Mouse (Mus musculus) left cerebral cortex, postnatal 25 days (tissue): ENCODE measurements at regions not wholly inside any gene's neighbourhood (a gene's known extent, or its start where the extent isn't known, plus 50 kb on each side); places are given as distances from the start of the nearest gene placed in this dataset.

Experiments
- DNase-seq, 2 experiments: peaks; one replicate each; pipeline ENCODE4 v3.0.0; 2022; ENCODE audit warnings: low spot score in 2 of 2, mixed read lengths in 1 of 2
- intact Hi-C: fragments of 180-260 bp; cut with DNase I; formaldehyde crosslinking; loops from one replicate; pipeline ENCODE4 v1.15.1; 2025

DNA sequence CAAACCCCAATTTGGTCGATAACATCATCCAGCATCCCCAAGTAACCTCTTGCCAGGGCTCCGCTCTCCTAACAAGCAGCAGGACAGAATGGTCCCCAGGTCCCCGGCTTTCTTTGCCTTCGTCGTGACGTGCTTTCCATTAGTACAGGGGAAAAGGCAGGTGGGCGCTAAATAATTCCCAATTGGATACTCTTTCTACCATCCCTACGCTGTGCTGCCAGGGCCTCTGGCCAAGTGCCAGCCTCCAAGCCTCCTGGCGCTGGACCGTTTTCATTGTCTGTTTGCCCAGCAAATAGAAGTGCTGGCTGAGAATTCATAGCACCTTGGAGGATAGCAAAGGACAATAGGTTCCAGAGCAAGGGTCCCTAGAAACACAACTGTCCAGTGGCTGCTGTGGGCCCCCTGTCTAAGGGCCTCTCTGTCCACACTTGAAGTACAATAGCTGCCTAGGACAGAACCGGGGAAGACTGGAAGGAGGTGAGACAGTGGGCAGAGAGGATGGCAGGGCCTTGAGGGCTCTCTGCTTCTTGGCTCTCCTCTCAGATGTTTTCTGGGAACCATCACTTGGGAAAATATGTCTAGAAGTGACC is 298.9 kb downstream of the Bcor start:
- DNase-seq, result no peak
- intact Hi-C loops, result no loop called here

DNA sequence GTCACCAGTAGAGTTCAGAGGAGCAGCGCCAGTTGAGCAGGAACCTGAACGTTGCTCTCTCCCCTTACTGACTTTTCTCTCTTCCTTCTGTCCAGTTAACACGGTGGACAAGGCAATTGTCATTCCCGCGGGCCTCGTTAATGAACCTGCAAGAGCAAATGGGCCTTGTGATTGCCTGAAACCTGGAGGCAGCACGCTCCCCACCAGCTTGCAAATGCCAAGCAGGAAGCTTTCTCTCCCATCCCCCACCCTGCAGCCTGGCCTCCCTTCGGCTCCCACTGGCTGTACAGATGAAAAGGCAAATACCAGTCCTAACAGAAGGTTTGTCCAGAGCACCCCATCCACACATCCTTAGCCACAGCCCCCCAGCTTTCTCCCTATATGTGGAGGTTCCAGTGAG is 298.3 kb downstream of the Bcor start:
- DNase-seq, result no peak
- intact Hi-C loops, result no loop called here

DNA sequence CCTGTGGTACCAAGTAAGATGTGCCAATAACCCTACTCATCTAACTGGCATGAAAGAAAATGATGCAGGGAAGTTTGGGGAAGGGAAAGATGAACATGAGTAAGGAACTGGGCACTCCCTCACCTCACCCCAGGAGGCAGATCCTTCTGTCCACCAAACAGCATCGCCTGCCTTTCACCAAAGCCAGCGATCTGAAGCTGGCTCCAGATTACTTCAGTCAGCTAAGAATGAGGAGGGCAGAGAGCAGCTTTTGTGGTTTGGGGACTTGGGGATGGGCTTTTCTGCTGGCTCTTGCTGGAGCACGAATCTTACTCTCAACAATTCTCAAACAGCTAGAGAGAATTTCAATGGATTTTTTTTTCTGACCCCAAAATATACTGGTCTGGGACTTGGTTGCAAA is 297.0 kb downstream of the Bcor start:
- intact Hi-C loops, result no loop called here
- no peak for DNase-seq

DNA sequence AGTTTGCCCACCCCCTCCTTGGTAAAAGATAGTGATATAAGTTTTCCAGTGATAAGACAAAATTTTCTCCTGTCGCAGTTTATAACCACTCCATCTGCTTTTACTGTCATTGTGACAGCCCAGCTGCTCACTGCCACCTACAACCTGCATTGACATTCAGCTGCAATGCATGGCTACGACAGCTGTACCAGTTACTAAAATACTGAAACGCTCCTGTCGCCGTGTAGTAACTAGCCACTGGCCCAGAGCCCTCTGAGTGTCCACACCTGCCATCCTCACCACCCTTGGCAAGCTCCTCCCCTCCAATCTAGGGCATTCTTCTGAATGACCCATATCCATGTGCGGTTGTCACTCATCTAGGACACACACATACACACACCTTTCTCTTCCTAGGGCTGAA is 286.2 kb downstream of the Bcor start:
- peak in 1 of 2 experiments; percentile 11 for DNase-seq
- intact Hi-C loops, result no loop called here

DNA sequence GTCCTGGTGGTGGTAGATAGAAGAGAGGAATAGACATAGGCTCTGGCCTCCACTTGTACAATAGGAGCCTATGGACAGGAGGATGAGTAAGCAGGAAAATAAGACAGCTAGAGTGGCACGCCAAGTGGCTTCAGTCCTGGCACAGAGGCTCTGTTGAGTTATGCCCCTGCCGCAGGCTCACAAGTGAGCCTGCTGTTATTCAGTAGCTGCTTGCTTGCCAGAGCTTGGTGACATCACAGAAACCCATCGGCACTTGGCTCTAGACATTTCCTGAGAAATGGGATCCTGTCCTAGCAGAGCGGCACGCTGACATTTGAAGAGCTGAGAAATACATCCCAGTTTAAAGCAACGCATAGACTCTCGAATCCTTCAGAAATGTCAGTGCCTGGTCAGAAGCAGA is 283.5 kb downstream of the Bcor start:
- intact Hi-C loops, result no loop called here
- no peak for DNase-seq

DNA sequence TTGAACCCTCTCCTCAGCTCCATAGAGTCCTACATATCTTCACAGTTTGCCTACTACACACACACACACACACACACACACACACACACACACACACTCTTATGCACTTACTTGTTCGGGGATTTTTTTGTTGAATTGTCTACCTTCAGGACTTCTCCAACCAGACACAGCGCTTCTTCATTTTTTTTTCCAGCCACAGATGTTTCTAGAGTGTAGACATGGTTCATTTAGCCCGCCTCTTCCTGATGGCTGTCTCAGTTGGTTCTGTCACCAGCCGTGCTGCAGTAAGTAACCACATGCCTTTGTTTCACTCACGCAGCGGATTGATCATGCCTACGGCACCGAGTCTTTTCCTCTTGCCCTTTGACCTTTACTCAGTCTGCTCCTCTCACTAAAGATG is 282.1 kb downstream of the Bcor start:
- DNase-seq, result no peak
- intact Hi-C loops, result no loop called here

DNA sequence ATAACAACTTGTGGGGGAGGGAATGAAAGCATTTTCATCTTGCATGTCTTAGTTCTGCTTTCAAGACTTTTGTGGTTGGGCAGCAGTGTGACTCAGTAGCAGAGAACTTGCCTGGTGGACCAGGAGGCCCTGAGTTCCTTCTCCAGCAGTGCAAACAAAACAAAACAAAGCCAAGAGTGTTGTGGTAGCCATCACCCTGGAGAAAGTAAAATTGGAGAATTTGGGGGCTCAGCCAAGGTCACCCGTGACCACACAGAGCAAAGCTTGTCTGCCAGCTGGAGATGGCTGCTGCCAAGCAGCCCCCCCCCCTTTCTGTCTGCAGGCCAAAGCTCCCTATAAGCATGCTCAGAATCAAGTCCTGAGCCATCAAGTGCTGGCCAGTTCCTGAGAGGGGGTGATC is 279.2 kb downstream of the Bcor start:
- intact Hi-C loops, result no loop called here
- no peak for DNase-seq

DNA sequence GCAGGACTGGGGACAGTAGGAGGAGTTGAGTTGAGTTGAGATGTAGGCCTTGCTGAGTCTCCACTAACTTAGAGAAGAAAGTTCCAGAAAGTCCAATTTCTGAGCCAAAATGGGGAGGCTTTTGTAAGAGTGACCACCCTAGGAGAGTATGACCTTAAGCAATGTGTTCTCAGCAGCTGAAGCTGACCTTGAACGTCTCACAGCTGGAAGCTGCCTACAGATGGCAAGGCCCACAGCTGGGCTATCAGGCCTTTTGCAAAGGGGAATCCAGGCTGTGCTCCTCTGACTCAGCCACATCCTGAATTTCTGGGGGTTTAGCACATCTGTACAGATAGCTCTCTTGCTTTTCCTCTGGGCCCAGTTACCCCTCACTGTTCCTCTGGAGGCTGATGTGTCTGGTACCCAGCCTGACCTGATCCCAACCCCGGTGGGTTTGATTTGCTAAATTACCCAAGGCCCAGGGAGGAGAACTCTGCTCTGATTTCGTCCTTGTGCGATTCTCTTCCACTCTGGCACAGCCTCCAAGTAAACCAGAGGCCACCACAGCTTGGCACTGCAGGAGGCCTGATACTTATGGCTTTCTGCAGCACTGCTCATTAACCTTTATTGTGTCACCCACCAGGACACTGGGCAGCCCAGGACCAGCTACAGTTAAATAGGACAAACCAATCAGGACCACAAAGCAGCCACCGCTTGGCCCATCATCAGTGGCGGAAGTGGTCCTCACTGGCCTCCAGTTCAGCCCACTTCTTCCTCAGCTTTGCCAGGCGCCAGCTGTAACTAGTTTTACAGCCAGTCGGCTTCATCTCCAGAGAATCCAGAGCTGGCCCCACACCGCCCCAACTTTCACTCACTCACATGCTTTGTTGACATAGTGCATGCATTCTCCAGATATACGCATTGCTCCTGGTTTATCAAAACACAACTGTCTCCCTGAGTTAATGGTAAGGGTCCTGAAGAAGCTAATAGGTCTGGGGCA is 276.1 kb downstream of the Bcor start:
- no peak for DNase-seq
- intact Hi-C loops, result no loop called here

DNA sequence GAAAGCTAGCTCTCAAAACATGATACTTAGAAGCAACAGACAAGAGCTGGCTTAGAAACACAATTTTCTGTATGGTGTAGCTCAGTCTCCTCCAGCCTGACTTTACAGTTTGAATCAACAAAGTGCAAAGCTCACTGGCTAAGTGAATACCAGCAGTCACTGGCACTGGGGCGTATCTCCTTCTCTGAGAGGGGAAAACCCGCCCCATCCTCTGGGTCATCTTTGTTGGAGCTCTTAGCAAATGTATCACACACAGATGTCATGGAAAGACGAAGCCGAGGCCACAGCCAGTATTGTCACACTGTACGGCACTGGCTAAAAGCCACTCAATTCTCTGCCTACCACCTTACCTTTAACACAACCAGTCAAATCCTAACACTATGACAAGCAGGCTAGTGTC is 267.8 kb downstream of the Bcor start:
- no peak for DNase-seq
- intact Hi-C loops, result no loop called here

DNA sequence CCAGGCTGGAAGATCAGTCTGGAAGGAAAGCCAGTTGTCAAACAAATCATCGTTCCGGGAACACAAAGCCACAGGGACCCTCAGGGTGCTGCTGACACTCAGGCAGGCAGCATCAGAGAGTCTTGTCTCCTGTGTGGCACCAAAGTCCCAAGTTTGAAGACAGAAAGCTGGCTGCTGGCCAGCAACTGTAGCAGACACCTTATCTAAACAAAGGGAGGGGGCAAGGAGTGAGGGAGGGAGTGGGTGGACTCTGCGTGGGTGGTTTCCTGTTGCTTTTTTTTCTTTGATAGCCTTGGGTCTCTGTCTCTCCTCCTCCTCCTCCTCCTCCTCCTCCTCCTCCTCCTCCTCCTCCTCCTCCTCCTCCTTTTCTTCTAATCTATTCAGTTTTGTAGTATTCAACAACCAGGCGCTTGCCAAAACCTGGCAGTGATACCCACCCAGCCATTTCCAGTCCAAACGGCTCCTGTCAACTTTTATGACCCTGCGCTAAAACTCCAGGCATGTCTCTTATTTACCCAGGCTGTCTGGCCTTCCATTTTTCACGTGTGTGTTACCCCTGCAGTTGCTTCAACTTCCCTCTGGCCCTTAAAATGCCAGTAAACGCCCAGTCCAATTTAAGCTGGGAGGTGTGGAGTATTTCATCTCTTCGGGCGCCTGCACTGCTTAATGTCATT is 266.4 kb downstream of the Bcor start:
- intact Hi-C loops, result no loop called here
- no peak for DNase-seq

DNA sequence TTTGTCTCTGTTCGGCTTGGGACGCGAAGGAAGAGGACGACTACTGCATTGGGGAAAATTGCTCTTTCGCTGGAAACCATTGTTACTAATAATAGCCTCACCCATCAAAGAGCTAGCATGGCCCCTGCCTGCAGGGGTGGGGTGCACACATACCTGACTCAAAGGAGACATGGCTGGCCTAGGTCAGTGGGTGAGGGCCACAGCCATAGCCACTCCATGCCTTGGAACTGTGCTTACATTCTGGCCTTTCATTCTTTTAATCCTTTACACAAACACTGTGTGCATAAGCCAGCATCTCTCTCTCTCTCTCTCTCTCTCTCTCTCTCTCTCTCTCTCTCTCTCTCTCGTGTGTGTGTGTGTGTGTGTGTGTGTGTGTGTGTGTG is 265.9 kb downstream of the Bcor start:
- intact Hi-C loops, result no loop called here

DNA sequence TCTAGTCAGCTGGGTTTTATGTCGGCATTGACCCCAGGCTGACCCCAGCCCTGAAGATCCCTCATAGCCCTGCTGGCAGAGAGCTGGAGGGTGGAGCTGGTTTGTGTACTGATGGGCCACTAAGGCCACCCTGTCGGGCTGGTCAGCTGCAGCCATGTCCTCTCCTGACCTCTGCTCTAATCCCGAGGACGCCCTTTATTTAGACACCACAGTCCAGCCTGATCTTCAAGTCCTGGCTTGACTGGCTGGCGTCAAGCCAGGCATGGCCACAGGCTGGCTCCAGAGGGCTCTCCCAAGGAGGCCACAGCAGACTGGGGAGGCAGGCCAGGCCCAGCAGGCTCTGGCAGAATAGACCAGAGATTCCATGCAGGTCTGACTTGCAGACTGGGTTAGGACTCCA is 264.8 kb downstream of the Bcor start:
- intact Hi-C loops, result no loop called here
- no peak for DNase-seq

More for the DNA sequence above, 265.9 kb downstream of the Bcor start:
- no peak for DNase-seq

DNA sequence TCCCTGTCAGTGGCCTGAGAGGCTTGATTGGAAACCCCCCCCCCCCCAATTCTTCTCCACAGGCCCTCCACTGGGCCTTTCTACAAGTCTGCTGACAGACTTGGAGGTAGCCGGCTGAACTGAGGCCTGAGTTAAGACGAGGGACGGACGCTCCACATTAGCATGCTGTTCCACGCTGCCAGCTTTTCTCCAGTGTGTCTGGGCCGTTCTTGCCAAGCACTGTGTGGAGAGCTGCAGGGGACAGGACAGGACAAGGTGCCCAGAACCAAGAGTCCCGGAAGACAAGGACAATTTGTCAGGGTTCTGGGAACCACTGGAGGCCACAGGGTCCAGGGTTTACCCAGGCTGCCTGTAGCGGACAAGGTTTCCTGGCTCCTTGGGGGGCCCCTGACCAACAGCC is 261.9 kb downstream of the Bcor start:
- intact Hi-C loops, result no loop called here
- DNase-seq, result no peak

DNA sequence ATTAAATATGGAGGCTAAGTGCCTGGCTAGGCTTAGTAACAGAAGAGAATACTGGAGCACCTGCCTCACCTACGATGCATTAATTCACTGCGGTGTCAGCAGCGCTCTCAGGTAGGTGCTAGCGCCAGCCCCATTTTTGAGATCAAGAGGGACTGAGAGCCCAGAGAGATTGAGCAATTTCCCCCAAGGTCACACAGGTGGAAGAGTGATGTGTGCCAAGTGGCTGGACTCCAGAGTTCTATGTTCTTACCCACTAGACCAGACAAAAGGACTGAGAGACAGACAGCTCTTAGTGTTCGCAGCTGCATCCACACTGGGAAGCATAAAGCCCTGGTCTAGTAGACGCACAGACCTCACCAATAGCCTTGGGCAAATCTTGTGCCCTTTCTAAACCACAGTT is 261.1 kb downstream of the Bcor start:
- intact Hi-C loops, result no loop called here

DNA sequence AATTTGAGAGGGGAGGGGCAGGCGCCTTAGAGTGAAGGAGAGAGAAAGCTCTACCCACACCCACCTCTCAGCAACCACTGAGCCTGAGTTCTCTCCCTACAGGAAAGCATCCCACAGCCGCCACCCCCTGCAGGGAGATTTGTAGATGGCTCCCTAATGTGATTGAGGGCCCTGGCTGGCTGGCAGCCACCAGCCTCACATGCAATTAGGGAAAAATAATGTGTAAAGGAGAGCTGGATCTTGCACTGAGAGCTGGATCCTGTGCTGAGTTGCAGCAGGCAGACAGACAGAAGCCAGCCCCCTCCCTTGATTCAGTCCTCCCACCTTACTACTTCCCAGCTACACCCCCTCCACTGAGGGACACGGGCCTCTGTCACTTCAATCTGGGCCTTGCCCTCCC is 260.2 kb downstream of the Bcor start:
- intact Hi-C loops, result no loop called here
- no peak for DNase-seq

More for the DNA sequence above, 261.1 kb downstream of the Bcor start:
- no peak for DNase-seq

DNA sequence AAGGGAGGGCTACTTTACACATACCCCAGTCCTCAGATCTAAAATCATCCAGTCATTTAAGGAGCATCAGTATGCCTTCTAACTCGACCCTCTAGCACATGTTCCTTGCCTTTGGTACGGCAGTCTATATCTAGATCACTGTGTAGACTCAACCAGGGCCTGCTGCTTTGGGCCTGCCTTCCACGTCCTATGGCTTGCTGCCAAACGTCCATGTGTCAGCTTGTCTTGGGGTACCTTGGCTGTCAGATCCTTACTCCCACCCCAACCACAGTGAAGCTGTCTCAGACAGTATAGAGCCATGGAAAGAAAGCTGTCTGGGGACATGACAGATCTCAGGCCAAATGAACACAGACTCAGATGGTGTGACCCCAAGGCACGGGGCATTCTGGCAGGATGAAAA is 258.4 kb downstream of the Bcor start:
- DNase-seq, result no peak
- intact Hi-C loops, result no loop called here

DNA sequence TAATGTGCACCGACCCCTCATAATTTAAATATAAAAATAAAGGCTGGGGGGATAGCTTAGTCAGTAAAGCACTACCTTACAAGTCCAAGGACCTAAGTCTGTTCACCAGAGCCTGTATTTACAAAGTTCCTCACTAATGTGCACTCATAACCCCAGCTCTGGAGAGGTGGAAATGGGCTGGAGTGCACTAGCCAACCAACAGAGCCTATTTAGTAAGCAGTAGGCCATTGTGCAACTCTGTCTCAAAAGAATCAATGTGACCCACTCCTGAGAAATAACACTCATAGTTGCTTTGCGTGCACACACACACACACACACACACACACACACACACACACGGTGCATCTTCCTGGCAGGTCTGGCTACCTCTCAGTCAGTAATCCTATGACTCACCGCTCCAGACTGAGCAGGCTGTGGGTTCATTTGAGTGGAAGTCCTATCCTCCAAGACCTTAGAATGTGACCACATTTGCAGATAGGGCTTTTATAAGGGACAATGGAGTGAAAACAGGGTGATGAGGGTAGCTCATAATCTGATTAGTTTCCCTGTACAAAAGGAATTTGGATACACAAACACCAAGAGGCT is 256.9 kb downstream of the Bcor start:
- no peak for DNase-seq
- intact Hi-C loops, result no loop called here

DNA sequence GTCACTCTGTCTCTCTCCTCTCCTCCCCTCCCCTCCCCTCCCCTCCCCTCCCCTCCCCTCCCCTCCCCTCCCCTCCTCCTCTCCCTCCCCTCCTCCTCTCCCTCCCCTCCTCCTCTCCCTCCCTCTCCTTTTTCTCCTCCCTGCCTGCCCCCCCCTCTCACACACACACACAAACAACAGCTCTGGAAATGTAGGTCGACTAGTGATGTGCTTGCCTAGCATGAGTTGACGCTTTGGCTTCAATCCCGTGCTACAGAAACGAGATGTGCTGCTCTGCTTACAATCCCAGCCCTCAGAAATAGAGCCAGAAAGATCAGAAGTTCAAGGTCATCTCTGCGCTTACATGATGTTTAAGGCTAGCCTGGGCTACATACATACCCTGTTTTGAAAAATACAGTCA is 254.9 kb downstream of the Bcor start:
- no peak for DNase-seq
- intact Hi-C loops, result no loop called here

DNA sequence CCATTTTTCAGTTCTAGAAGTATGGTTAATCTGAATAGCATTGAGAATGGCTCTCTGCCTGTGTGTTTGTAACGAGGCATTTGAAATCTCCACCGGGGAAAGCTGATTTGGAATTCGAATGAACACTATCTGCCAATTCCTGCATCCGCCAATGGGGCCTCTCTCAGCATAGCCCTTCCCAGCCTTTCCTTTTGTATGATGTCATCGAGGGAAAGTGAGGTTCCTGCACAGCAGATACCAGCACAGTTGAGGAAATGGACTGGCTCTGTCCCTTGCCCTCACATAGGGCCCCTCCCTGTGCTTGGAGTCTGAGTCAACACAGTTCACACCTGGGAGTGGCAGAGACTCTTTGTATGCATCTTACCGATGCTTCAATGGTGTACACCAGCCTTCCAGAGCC is 253.0 kb downstream of the Bcor start:
- intact Hi-C loops, result no loop called here
- peak in 1 of 2 experiments; percentile 30 for DNase-seq

DNA sequence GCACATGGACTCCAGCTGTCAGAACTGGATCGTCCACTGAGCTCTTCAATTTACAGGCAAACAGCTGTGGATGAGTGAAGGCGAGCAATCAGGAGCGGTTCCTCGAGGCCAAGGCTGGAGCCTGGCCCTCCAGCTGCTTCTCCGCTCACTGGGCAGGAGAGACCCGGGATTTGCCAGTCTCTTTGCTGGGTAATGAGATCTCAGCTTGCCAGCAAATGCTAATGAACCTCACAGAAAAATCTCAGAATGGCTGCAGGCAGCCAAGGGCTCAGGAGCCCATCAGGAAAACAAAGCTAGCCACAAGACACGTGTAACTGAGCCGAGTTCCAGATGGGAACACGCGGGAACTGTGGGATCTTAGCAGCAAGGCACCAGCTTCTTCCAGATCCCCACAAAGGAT is 244.2 kb downstream of the Bcor start:
- DNase-seq, result peak in 1 of 2 experiments; percentile 23

More for the DNA sequence above, 244.2 kb downstream of the Bcor start:
- intact Hi-C loops, result no loop called here
